Mouse (Mus musculus) spleen, embryonic (tissue): ENCODE measurements around the gene Slc6a20b.

Experiments
- CTCF ChIA-PET: fragments of 350-600 bp; sonication (Branson Sonifier 250); formaldehyde crosslinking; loops from one replicate; lab custom pipeline; 2022; lab: Charles Lee

The Slc6a20b gene

DNA sequence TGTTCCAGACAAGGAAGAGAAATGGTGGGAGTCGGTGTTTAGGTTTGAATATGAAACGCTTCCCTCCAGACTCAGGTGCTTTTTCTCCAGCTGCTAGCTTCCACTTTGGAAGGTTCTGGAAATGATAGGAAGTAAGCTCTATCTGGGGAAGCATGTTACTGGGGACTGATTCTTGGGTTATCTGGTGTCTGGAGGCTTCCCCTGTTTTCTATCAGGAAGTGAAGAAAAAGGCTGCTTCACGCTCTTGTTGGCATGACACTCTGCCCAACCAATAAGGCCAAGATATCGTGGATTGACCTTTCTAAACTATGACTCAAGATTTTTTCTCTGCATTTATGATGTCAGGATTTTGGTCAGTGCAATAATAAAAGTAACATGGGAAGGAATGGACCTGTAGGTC lies 37.2 kb downstream of the Slc6a20b start:
- CTCF ChIA-PET = no interaction called here

DNA sequence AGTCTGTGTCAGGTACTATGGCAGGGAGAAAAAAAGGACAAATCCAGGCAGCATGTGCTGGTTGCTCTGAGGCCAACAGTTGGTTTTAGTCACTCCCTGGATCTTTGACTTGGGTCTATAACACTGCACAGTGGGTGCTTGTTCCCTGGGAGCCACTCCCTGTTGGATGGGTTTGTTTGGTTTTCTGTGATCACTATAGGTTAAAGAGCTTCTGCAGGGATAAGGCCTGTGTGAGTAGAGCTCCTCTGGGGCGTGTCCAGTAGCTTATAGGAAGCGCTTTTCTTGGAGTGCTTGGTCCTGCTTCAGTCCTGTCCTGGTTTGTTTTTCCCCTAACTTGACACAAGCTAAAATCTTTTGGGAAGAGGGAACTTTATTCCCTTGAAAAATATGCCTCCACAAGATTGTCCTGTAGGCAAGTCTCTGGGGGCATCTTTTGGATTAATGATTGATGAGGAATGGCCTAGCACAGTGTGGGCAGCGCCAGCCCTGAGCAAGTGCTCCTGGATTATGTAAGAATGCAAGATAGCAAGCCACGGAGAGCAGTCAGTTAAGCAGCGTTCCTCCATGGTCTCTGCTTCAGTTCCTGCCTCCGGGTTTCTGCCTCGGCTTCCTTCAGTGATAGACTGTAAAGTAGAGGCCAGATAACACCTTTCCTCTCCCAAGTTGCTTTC lies 43.0 kb downstream of the Slc6a20b start:
- CTCF ChIA-PET = interaction anchor here (0.7 kb wide), 1 partner anchor 141 kb away, joined by 3 read pairs; no protein-coding TSS in a partner anchor

DNA sequence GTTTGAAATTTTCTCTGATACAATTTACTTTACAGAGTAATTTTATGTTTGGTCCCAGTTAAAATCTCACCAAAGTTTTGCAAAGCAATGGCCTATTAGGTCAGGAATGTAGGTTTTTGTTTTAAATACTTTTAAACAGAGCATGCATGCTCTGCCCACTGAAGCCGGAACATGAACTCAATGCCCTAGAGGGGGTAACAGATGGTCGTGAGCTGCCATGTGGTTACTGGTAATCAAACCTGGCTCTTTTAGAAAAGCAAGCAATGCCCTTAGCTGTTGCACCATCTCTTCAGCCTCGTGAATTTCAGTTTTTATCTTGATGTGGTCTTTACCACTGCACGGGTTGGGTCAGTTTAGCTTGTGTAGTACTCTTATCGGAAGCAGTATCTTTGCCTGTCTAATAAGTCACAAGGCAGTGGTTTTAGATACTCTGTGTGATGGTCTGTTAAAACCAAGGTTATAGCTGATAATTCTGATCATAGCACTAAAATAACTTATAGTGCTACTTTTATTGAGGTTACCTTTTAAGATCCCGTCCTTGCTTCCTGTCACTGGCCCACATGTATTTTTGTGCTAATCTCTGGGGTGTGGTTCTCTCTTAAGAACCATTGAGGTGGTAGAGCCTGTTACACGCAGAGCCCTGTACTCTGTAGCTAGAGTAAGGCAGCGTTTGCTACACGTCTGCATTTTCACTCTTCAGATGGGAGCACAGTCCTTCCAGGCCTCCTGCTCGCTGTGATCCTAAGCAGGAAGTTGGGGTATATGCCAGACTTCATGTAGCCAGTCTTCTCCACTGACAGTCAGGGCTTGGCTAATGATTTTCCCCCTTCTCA lies 54.8 kb downstream of the Slc6a20b start:
- CTCF ChIA-PET = no interaction called here

DNA sequence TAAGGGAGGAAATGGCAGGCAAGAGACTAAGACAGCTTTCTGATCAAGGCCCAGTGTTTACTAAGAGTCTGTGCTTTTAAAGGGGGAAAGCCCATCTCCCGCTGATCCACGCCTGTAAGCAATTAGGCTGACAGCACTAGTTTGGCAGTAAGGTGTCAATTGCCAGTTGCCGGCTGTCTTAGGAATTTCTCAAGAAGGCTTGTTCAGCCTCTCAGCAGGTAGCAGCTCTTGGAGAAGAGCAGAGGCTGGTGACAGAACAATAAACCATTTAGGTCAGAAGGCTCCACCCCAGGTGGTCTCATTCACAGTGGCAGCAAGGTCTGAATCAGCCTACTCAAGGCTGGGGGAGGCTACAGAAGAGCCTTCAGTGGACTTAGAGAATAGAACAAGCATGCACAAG lies 77.8 kb downstream of the Slc6a20b start:
- CTCF ChIA-PET = no interaction called here
